Mouse (Mus musculus): ENCODE measurements around the gene Nt5dc2. TPM values are rescaled to one million over a fixed set of nuclear protein-coding genes. Genes with fewer than 3 reads are reported as not detected.
A peak's percentile ranks its signal among the peaks of the same experiment; 100 is the strongest.

The Nt5dc2 gene
- polyA plus RNA-seq, 1 experiment from 2014 or later, result 462 TPM

DNA sequence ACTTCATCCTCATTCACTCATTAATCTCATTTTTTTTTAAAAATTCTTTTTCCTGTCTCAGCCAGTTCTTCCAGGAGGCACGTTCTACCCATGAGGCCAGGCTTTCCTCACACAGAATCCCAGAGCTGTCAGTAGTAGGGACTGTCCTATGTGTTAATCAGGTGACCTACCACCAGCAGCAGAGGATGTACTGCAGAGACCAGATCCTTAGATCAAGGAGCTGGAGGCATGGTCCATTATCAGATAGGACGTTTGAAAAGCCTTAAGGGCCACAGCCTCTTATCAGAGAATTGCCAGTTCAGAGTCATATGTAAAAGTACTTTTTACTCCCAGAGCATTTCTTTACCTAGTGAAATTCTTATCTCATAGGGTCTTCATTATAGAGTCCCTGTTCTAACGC lies 16.8 kb upstream of the Nt5dc2 start:
- no peaks in the 10 kb centered on the region for H3K9me3 ChIP-seq (replicated peaks; ENCODE audit: control insufficient read depth, low read length)
- no peak overlapping the region for H3K4me3 ChIP-seq (ENCODE audit: low read depth, low read length)
- H3K4me1 ChIP-seq (ENCODE audit: control insufficient read depth, insufficient read depth, low read length), result no peaks in the 10 kb centered on the region
- 85% methylated on average over 3 of the region's 3 CpGs for WGBS
- H3K27ac ChIP-seq (replicated peaks; ENCODE audit: low read depth, low read length), result no peak overlapping the region
- H3K9ac ChIP-seq (replicated peaks; ENCODE audit: low read length), result no peak overlapping the region
- peaks cover 6% of the 10 kb centered on the region for H3K36me3 ChIP-seq (replicated peaks; ENCODE audit: control insufficient read depth, insufficient read depth, low read depth, low read length)
- H3K27me3 ChIP-seq (ENCODE audit: control insufficient read depth, insufficient read depth, low read length), result no peaks in the 10 kb centered on the region
- no peak overlapping the region for H3K4me2 ChIP-seq (ENCODE audit: low read depth, low read length)
- no peak for ATAC-seq (replicated peaks; ENCODE audit: insufficient number of reproducible peaks, low FRiP score, low TSS enrichment, low read depth)
- no peak for DNase-seq (ENCODE audit: low spot score)

DNA sequence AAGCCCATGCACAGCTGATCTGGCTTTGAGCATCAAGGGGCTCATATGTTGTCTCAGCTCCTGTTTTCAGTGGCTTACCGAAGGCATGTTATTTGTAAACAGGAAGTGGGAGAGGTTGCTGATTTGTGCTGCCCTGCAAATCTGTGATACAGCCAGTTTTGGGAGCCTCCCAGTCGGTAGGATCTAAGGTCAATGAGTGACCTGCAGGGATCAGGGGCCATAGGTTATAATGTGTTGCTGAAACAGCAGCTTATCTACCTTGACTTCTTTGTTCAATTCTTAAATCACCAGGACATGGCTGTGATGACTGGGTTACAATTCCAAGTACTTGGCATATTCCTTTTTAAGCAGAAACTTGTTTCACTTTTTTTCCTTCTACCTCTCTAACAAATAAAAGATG lies 15.3 kb upstream of the Nt5dc2 start:
- Histone ChIP-seq H3K9ac (replicated peaks; ENCODE audit: low read length) (no peak overlapping the region), H3K4me3 (ENCODE audit: low read depth, low read length) (no peak overlapping the region), H3K27ac (replicated peaks; ENCODE audit: low read depth, low read length) (no peak overlapping the region), H3K27me3 (ENCODE audit: control insufficient read depth, insufficient read depth, low read length) (no peaks in the 10 kb centered on the region), H3K4me2 (ENCODE audit: low read depth, low read length) (no peak overlapping the region), H3K36me3 (replicated peaks; ENCODE audit: control insufficient read depth, insufficient read depth, low read depth, low read length) (peaks cover 5% of the 10 kb centered on the region), H3K4me1 (ENCODE audit: control insufficient read depth, insufficient read depth, low read length) (no peaks in the 10 kb centered on the region), H3K9me3 (replicated peaks; ENCODE audit: control insufficient read depth, low read length) (no peaks in the 10 kb centered on the region)
- ATAC-seq (replicated peaks; ENCODE audit: insufficient number of reproducible peaks, low FRiP score, low TSS enrichment, low read depth) (no peak), DNase-seq (ENCODE audit: low spot score) (no peak)
- 57% methylated on average over 2 of the region's 2 CpGs for WGBS

DNA sequence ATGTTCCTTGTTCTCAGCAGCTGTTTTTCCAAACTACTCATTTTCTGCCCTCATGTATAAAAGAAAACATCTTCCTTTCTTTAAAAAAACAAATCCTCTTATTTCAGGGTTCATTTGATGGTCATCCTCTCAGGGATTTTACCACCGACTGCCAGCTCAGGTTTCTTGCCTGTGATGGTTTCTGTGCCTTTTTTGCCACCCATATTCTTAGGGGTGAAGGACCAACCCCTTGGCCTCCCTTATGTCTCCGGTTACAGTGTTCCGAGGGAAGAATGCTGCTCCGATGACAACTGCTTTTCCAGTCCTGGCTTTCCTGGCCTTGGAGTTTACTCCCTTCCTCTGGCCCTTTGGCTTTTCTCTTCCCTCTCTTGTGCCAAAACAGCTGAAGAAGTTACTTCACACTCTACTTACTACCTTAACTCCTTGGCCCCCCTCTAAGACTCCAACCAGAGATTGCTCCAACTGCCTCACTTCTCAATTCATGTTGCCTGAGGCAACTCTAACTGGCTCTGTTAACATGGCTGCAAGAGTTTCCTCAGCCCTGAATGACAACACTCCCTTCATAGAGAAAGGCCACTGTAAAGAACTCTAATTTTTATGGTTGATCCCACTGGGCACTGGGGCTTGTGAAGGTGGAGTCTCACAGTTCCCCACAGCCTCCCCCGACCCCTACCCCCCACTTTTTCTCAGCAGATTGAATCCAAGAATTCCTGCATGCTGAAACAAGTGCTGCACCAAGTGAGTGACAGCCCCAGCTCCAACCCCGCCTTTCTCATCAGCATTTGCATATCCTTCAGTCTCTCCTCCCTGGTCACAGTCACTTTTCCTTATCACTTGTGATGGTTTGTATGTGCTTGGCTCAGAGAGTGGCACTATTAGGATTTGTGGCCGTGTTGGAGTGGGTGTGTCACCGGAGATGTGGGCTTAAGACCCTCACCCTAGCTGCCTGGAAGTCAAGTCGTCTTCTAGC lies 5.5 kb upstream of the Nt5dc2 start:
- Histone ChIP-seq H3K9ac (replicated peaks; ENCODE audit: low read length) (no peak overlapping the region), H3K4me2 (ENCODE audit: low read depth, low read length) (no peak overlapping the region), H3K27ac (replicated peaks; ENCODE audit: low read depth, low read length) (peak overlapping the region; percentile 57; the same call in 1 of the 2 replicates), H3K4me3 (ENCODE audit: low read depth, low read length) (no peak overlapping the region), H3K27me3 (ENCODE audit: control insufficient read depth, insufficient read depth, low read length) (no peaks in the 10 kb centered on the region), H3K9me3 (replicated peaks; ENCODE audit: control insufficient read depth, low read length) (no peaks in the 10 kb centered on the region), H3K36me3 (replicated peaks; ENCODE audit: control insufficient read depth, insufficient read depth, low read depth, low read length) (no peaks in the 10 kb centered on the region; the same call in 1 of the 2 replicates), H3K4me1 (ENCODE audit: control insufficient read depth, insufficient read depth, low read length) (no peaks in the 10 kb centered on the region)
- no peak for ATAC-seq (replicated peaks; ENCODE audit: insufficient number of reproducible peaks, low FRiP score, low TSS enrichment, low read depth)
- peak; percentile 63 for DNase-seq (ENCODE audit: low spot score)
- whole genome bisulfite sequencing, result 46% methylated on average over 9 of the region's 9 CpGs

- no peaks in the 10 kb centered on the region for H3K4me1 ChIP-seq (ENCODE audit: control insufficient read depth, insufficient read depth, low read length)
- no peaks in the 10 kb centered on the region for H3K9me3 ChIP-seq (replicated peaks; ENCODE audit: control insufficient read depth, low read length)
- no peak overlapping the region for H3K9ac ChIP-seq (replicated peaks; ENCODE audit: low read length)
- H3K4me2 ChIP-seq (ENCODE audit: low read depth, low read length), result no peak overlapping the region
- ATAC-seq (replicated peaks; ENCODE audit: insufficient number of reproducible peaks, low FRiP score, low TSS enrichment, low read depth), result no peak
- 88% methylated on average over 8 of the region's 8 CpGs for WGBS
- H3K27ac ChIP-seq (replicated peaks; ENCODE audit: low read depth, low read length), result no peak overlapping the region
- no peak overlapping the region for H3K4me3 ChIP-seq (ENCODE audit: low read depth, low read length)
- no peaks in the 10 kb centered on the region for H3K27me3 ChIP-seq (ENCODE audit: control insufficient read depth, insufficient read depth, low read length)
- no peak for DNase-seq (ENCODE audit: low spot score)
- no peaks in the 10 kb centered on the region; the same call in 1 of the 2 replicates for H3K36me3 ChIP-seq (replicated peaks; ENCODE audit: control insufficient read depth, insufficient read depth, low read depth, low read length)
Measured at GRCm38 (mm10) chr14:31126826-31127225, 4.0 kb upstream of the Nt5dc2 start.

DNA sequence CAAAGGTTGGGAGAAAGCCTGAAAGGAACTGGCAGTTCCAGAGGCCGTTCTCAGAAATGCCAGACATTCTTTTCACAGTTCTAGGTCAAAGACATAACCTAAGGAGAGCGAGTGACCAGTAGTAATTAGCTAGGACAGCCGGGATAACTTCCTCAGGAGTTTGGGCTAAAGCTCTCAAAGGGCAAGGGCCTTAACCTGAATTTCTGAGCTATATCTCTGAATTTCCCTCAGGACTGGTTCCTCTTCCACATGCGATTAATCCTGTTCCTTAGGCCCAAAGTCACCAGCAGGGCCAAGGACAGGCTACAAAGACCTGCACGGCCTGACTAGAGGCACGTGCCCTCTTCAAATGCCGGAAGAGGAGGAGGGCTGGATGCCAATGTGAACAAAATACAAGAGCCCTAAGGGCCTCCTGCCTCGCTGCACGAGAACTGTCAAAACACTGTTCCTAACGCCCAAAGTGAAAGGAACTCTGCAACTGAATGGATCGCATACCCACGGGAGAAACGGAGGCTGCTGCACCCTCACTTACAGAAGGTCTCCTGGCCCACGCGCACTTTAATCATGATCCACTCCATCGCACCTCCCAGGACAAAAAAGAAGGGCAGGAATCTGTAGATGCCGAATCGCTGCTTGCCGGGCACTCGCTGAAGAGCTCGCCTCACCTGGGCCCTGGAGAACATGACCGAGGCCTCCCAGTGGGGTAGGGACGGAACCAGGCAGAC lies 2.6 kb upstream of the Nt5dc2 start:
- under 1% methylated on average over 23 of the region's 23 CpGs for WGBS
- no peaks in the 10 kb centered on the region for H3K9me3 ChIP-seq (replicated peaks; ENCODE audit: control insufficient read depth, low read length)
- DNase-seq (ENCODE audit: low spot score) (peak; percentile 61), ATAC-seq (replicated peaks; ENCODE audit: insufficient number of reproducible peaks, low FRiP score, low TSS enrichment, low read depth) (no peak)
- H3K27ac ChIP-seq (replicated peaks; ENCODE audit: low read depth, low read length), result peak overlapping the region; percentile 62; the same call in 1 of the 2 replicates
- no peaks in the 10 kb centered on the region; the same call in 1 of the 2 replicates for H3K4me1 ChIP-seq (ENCODE audit: control insufficient read depth, insufficient read depth, low read length)
- peak overlapping the region; percentile 69 for H3K9ac ChIP-seq (replicated peaks; ENCODE audit: low read length)
- peak overlapping the region; percentile 57 for H3K4me3 ChIP-seq (ENCODE audit: low read depth, low read length)
- H3K27me3 ChIP-seq (ENCODE audit: control insufficient read depth, insufficient read depth, low read length), result no peaks in the 10 kb centered on the region
- H3K4me2 ChIP-seq (ENCODE audit: low read depth, low read length), result peak overlapping the region; percentile 81
- H3K36me3 ChIP-seq (replicated peaks; ENCODE audit: control insufficient read depth, insufficient read depth, low read depth, low read length), result no peaks in the 10 kb centered on the region

DNA sequence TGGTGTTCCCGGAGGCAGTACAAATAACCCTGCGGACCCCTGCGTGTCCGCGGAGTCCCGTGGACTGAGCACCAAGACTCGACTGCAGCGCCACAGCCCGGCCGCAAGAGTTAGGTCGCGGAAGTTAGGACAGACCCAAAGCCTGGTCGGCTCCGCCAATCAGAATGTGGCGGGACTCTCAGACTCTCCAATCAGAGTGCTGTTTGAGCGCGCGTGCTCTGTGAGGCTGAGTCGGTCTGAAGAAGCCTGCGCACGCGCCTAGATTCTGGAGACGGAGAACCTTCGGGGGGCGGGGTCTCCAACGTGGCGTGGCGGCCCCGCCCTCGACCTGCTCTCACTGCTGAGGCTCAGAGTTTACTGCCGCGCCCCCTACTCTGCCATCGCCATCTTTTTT lies 2.0 kb upstream of the Nt5dc2 start, which contains the start of gene Smim4:
Gene Smim4 (minus strand): TSS at position 131 of the 394 bp plus-strand sequence.
- Histone ChIP-seq H3K9me3 (replicated peaks; ENCODE audit: control insufficient read depth, low read length) (no peaks in the 10 kb centered on the region), H3K9ac (replicated peaks; ENCODE audit: low read length) (peak within 1 kb of the TSS; percentile 69), H3K4me2 (ENCODE audit: low read depth, low read length) (peak within 1 kb of the TSS; percentile 81), H3K27ac (replicated peaks; ENCODE audit: low read depth, low read length) (peak within 1 kb of the TSS; percentile 62; the same call in 1 of the 2 replicates), H3K4me1 (ENCODE audit: control insufficient read depth, insufficient read depth, low read length) (no peaks in the 10 kb centered on the region; the same call in 1 of the 2 replicates), H3K36me3 (replicated peaks; ENCODE audit: control insufficient read depth, insufficient read depth, low read depth, low read length) (no peaks in the 10 kb centered on the region), H3K27me3 (ENCODE audit: control insufficient read depth, insufficient read depth, low read length) (no peaks in the 10 kb centered on the region), H3K4me3 (ENCODE audit: low read depth, low read length) (peak within 1 kb of the TSS; percentile 57)
- WGBS, result under 1% methylated on average over 33 of the region's 33 CpGs
- peak; percentile 90 for ATAC-seq (replicated peaks; ENCODE audit: insufficient number of reproducible peaks, low FRiP score, low TSS enrichment, low read depth)
- DNase-seq (ENCODE audit: low spot score), result peak; percentile 100

GRCm38 (mm10) chr14:31129326-31130235 lies 1.3 kb upstream of the Nt5dc2 start:
- Histone ChIP-seq H3K4me1 (ENCODE audit: control insufficient read depth, insufficient read depth, low read length) (no peaks in the 10 kb centered on the region; the same call in 1 of the 2 replicates), H3K27me3 (ENCODE audit: control insufficient read depth, insufficient read depth, low read length) (no peaks in the 10 kb centered on the region), H3K36me3 (replicated peaks; ENCODE audit: control insufficient read depth, insufficient read depth, low read depth, low read length) (no peaks in the 10 kb centered on the region; the same call in 1 of the 2 replicates), H3K9me3 (replicated peaks; ENCODE audit: control insufficient read depth, low read length) (no peaks in the 10 kb centered on the region), H3K9ac (replicated peaks; ENCODE audit: low read length) (no peak overlapping the region), H3K4me3 (ENCODE audit: low read depth, low read length) (peak overlapping the region; percentile 99), H3K27ac (replicated peaks; ENCODE audit: low read depth, low read length) (peak overlapping the region; percentile 71), H3K4me2 (ENCODE audit: low read depth, low read length) (no peak overlapping the region; the same call in 1 of the 2 replicates)
- ATAC-seq (replicated peaks; ENCODE audit: insufficient number of reproducible peaks, low FRiP score, low TSS enrichment, low read depth), result no peak
- WGBS, result 68% methylated on average over 15 of the region's 15 CpGs
- peak; percentile 14 for DNase-seq (ENCODE audit: low spot score)

All from embryonic facial prominence, embryonic 11.5 days (tissue).